Mouse (Mus musculus) embryonic facial prominence, embryonic 10.5 days (tissue): ENCODE data around the gene Adgrl2. TPM values are rescaled to one million over a fixed set of nuclear protein-coding genes. Genes with fewer than 3 reads are reported as not detected.

ENCODE experiments used
- DNase-seq: peaks from one replicate; pipeline ENCODE4 v3.0.0-alpha.2; 2017; ENCODE audit warnings: low spot score
- H3K27ac ChIP-seq: fragments of 300-500 bp; sonication (generic); replicated peaks from 2 replicates; pipeline ENCODE4 v1.5.1; 2016; ENCODE audit warnings: mild to moderate bottlenecking
- H3K27me3 ChIP-seq: fragments of 300-500 bp; sonication (generic); replicated peaks from 2 replicates; pipeline ENCODE4 v1.6.1; 2016; ENCODE audit warnings: low read depth, mild to moderate bottlenecking; ENCODE audit not compliant: poor library complexity, severe bottlenecking
- H3K36me3 ChIP-seq: fragments of 300-500 bp; sonication (generic); replicated peaks from 2 replicates; pipeline ENCODE4 v1.6.1; 2016; ENCODE audit warnings: mild to moderate bottlenecking, moderate library complexity
- H3K4me1 ChIP-seq: fragments of 300-500 bp; sonication (generic); 2 replicates; pipeline ENCODE4 v1.6.1; 2016
- H3K4me3 ChIP-seq: fragments of 300-500 bp; sonication (generic); 2 replicates; pipeline ENCODE4 v1.5.1; 2016; ENCODE audit warnings: mild to moderate bottlenecking, moderate library complexity
- H3K9me3 ChIP-seq: fragments of 300-500 bp; sonication (generic); 2 replicates; pipeline ENCODE4 v1.6.1; 2016; ENCODE audit warnings: mild to moderate bottlenecking
- WGBS: fragments of 180-500 bp; shearing (Covaris S2); methylation state at CpG from one replicate; pipeline ENCODE4 v1.1.7; 2016; 5-methylcytosine and 5-hydroxymethylcytosine counted together
- polyA plus RNA-seq: library from polyadenylated mRNA; unstranded; fragments of >200 nt; fragmentation: Nextera tagmentation; extraction: Ambion mirVana; gene quantifications from 2 replicates; pipeline ENCODE4 v1.2.1, GENCODE M21; 2016

Adgrl2 gene
- polyA plus RNA-seq, 1 experiment from 2014 or later, result 77.6 TPM

GRCm38 (mm10) chr3:148894867-148895266 is 95.5 kb downstream of the Adgrl2 start:
- 83% methylated on average over 8 of the region's 8 CpGs for WGBS
- Histone ChIP-seq H3K9me3 (no peaks in the 10 kb centered on the region), H3K27me3 (no peaks in the 10 kb centered on the region), H3K4me1 (peaks cover 33% of the 10 kb centered on the region), H3K27ac (no peak overlapping the region), H3K4me3 (no peak overlapping the region), H3K36me3 (peaks cover 24% of the 10 kb centered on the region)
- DNase-seq, result no peak

GRCm38 (mm10) chr3:148887902-148888301 is 102.5 kb downstream of the Adgrl2 start:
- Histone ChIP-seq H3K9me3 (no peaks in the 10 kb centered on the region), H3K4me3 (no peak overlapping the region), H3K27ac (no peak overlapping the region), H3K27me3 (no peaks in the 10 kb centered on the region), H3K4me1 (no peaks in the 10 kb centered on the region), H3K36me3 (peaks cover 58% of the 10 kb centered on the region)
- no peak for DNase-seq
- WGBS, result 85% methylated on average over 5 of the region's 5 CpGs

GRCm38 (mm10) chr3:148886956-148887355 is 103.4 kb downstream of the Adgrl2 start:
- no peak for DNase-seq
- peaks cover 61% of the 10 kb centered on the region for H3K36me3 ChIP-seq
- 90% methylated on average over 4 of the region's 4 CpGs for WGBS

GRCm38 (mm10) chr3:148885980-148886668 is 104.2 kb downstream of the Adgrl2 start:
- no peak overlapping the region for H3K27ac ChIP-seq
- no peak overlapping the region for H3K4me3 ChIP-seq
- no peaks in the 10 kb centered on the region for H3K4me1 ChIP-seq
- DNase-seq, result no peak
- no peaks in the 10 kb centered on the region for H3K27me3 ChIP-seq
- WGBS, result 90% methylated on average over 8 of the region's 8 CpGs
- peaks cover 57% of the 10 kb centered on the region for H3K36me3 ChIP-seq
- no peaks in the 10 kb centered on the region for H3K9me3 ChIP-seq

More at GRCm38 (mm10) chr3:148886956-148887355, 103.4 kb downstream of the Adgrl2 start:
- Histone ChIP-seq H3K27me3 (no peaks in the 10 kb centered on the region), H3K9me3 (no peaks in the 10 kb centered on the region), H3K4me3 (no peak overlapping the region), H3K27ac (no peak overlapping the region), H3K4me1 (no peaks in the 10 kb centered on the region)

- Histone ChIP-seq H3K27me3 (no peaks in the 10 kb centered on the region), H3K27ac (no peak overlapping the region), H3K9me3 (no peaks in the 10 kb centered on the region), H3K4me3 (no peak overlapping the region), H3K36me3 (peaks cover 54% of the 10 kb centered on the region), H3K4me1 (no peaks in the 10 kb centered on the region)
- no peak for DNase-seq
- 93% methylated on average over 4 of the region's 4 CpGs for WGBS
Observed at GRCm38 (mm10) chr3:148885184-148885583, 105.2 kb downstream of the Adgrl2 start.

GRCm38 (mm10) chr3:148881431-148881830 is 108.9 kb downstream of the Adgrl2 start:
- H3K27ac ChIP-seq, result no peak overlapping the region
- H3K4me3 ChIP-seq, result no peak overlapping the region
- no peaks in the 10 kb centered on the region for H3K4me1 ChIP-seq
- no peaks in the 10 kb centered on the region for H3K9me3 ChIP-seq
- H3K36me3 ChIP-seq, result peaks cover 20% of the 10 kb centered on the region
- no peak for DNase-seq
- 85% methylated on average over 5 of the region's 5 CpGs for WGBS
- no peaks in the 10 kb centered on the region for H3K27me3 ChIP-seq

GRCm38 (mm10) chr3:148872563-148872962 is 117.8 kb downstream of the Adgrl2 start:
- H3K4me3 ChIP-seq, result no peak overlapping the region
- H3K9me3 ChIP-seq, result no peaks in the 10 kb centered on the region
- H3K27me3 ChIP-seq, result no peaks in the 10 kb centered on the region
- H3K36me3 ChIP-seq, result peaks cover 13% of the 10 kb centered on the region
- DNase-seq, result no peak
- no peak overlapping the region for H3K27ac ChIP-seq
- peaks cover 5% of the 10 kb centered on the region for H3K4me1 ChIP-seq
- WGBS, result 74% methylated on average over 5 of the region's 5 CpGs

GRCm38 (mm10) chr3:148871792-148872464 is 118.4 kb downstream of the Adgrl2 start:
- H3K27ac ChIP-seq, result no peak overlapping the region
- 82% methylated on average over 5 of the region's 5 CpGs for whole genome bisulfite sequencing
- H3K4me3 ChIP-seq, result no peak overlapping the region
- peaks cover 13% of the 10 kb centered on the region for H3K36me3 ChIP-seq
- H3K4me1 ChIP-seq, result peaks cover 9% of the 10 kb centered on the region
- no peaks in the 10 kb centered on the region for H3K9me3 ChIP-seq
- H3K27me3 ChIP-seq, result no peaks in the 10 kb centered on the region
- no peak for DNase-seq

- H3K9me3 ChIP-seq, result no peaks in the 10 kb centered on the region
- 50% methylated on average over 8 of the region's 8 CpGs for WGBS
- no peak for DNase-seq
Observed at GRCm38 (mm10) chr3:148867618-148868017, 122.7 kb downstream of the Adgrl2 start.

GRCm38 (mm10) chr3:148866633-148867032 is 123.7 kb downstream of the Adgrl2 start:
- Histone ChIP-seq H3K36me3 (peaks cover 39% of the 10 kb centered on the region), H3K9me3 (no peaks in the 10 kb centered on the region), H3K4me3 (no peak overlapping the region), H3K27me3 (no peaks in the 10 kb centered on the region), H3K27ac (no peak overlapping the region), H3K4me1 (peaks cover 15% of the 10 kb centered on the region)
- DNase-seq, result no peak
- 84% methylated on average over 5 of the region's 5 CpGs for WGBS

More at GRCm38 (mm10) chr3:148867618-148868017, 122.7 kb downstream of the Adgrl2 start:
- H3K27ac ChIP-seq, result no peak overlapping the region
- no peak overlapping the region for H3K4me3 ChIP-seq
- peaks cover 47% of the 10 kb centered on the region for H3K36me3 ChIP-seq
- no peaks in the 10 kb centered on the region for H3K27me3 ChIP-seq
- peaks cover 15% of the 10 kb centered on the region for H3K4me1 ChIP-seq

- no peaks in the 10 kb centered on the region for H3K27me3 ChIP-seq
- no peaks in the 10 kb centered on the region for H3K9me3 ChIP-seq
- DNase-seq, result no peak
- peaks cover 15% of the 10 kb centered on the region for H3K4me1 ChIP-seq
- 87% methylated on average over 7 of the region's 7 CpGs for WGBS
- no peak overlapping the region for H3K27ac ChIP-seq
- H3K36me3 ChIP-seq, result peaks cover 39% of the 10 kb centered on the region
- H3K4me3 ChIP-seq, result no peak overlapping the region
Observed at GRCm38 (mm10) chr3:148866053-148866452, 124.3 kb downstream of the Adgrl2 start.

- Histone ChIP-seq H3K9me3 (no peaks in the 10 kb centered on the region), H3K36me3 (peaks cover 44% of the 10 kb centered on the region), H3K27me3 (no peaks in the 10 kb centered on the region), H3K4me1 (peaks cover 15% of the 10 kb centered on the region), H3K27ac (no peak overlapping the region), H3K4me3 (no peak overlapping the region)
- no peak for DNase-seq
- WGBS, result 81% methylated on average over 7 of the region's 7 CpGs
Observed at GRCm38 (mm10) chr3:148865234-148865633, 125.1 kb downstream of the Adgrl2 start.

- Histone ChIP-seq H3K36me3 (peaks cover 78% of the 10 kb centered on the region), H3K9me3 (no peaks in the 10 kb centered on the region), H3K27me3 (no peaks in the 10 kb centered on the region), H3K4me1 (peaks cover 6% of the 10 kb centered on the region; the same call in 1 of the 2 replicates), H3K27ac (no peak overlapping the region), H3K4me3 (no peak overlapping the region)
- DNase-seq, result no peak
- WGBS, result 57% methylated on average over 7 of the region's 7 CpGs
Observed at GRCm38 (mm10) chr3:148861860-148862259, 128.5 kb downstream of the Adgrl2 start.
